Mouse (Mus musculus) c-Kit-positive CD71-negative TER-119-negative erythroid progenitor cells, embryonic 14.5 days (primary cell): Measurements from ENCODE around the gene Utp4.
A peak's percentile ranks its signal among the peaks of the same experiment; 100 is the strongest.
"Not testable (repeated sequence)": the region's sequence is repeated elsewhere in the genome, so short reads cannot be mapped to it uniquely, and the experiment has no call there.

Experiments
- DNase-seq: peaks from one replicate; pipeline ENCODE4 v3.0.0-alpha.2; 2013; ENCODE audit warnings: low read depth

The Utp4 gene

DNA sequence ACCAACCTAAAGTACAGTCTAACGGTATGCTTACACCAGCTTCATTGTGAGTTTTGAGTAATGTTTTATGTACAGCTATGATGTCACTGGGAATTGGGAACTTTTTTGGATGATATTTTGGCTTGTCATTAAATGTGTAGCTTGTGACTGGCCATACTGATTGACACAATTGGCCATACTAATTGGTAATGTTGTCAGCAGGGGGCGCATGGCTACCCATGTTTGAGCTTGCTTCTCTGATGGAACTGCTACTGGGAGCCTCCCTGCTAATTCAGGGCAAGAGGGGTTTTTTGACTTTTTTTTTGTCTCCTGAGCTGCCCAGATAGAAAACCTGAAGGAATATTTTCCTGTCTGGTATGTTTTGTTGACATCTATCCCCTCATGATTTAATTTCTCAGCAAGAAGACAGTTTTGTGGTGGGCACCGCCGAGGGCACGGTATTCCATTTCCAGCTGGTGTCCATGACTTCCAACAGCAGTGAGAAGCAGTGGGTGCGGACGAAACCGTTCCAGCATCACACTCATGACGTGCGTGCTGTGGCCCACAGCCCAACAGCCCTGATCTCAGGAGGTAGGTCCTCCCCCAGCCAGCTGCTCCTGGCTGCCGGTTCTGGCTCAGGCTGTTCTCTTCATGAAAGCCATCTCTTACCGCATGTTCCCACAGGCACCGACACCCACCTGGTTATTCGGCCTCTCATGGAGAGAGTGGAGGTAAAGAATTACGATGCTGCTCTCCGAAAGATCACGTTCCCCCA, 12.5 kb downstream of the Utp4 start:
- DNase-seq, result no peak

- no peak for DNase-seq
These were observed 13.2 kb downstream of the Utp4 start for GRCm38 (mm10) chr8:106906635-106907034.

DNA sequence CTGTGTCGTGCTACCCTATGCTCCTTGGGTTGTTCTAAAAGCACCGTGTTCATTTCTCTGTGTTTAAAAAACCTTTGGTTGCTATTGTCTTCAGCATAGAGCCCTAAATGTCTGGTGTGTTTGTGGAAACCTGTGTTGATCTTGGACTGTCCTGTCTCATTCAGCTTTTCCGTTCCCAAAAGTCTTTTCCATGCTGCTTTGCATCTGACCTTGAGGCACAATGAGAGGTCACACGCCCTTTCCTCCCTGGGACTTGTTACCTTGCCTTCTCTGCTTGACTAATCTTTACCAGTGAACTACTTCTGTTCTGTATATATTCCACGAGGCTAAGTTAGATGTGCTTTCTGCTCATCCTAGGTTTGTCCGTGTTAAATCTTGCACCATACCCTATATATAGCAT, 14.0 kb downstream of the Utp4 start:
- DNase-seq, result no peak

DNA sequence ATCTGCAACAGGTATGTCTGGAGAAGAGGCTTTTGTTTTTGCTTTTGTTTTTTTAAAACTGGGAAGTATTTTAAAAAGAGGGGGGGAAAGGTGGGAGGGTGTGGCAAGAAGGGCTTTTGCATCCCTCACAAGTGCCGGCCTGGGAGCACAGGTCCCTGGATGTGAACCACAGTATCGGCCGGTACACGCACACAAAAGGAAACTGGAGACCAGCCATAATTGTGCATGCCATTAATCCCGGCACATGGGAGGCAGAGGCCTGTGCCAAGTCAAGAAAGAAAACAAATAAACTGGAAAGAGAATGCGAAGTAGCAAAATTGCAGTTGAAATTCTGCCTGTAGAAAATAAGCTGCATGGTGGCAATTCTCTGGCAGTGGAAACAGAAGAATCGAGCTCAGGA, 14.9 kb downstream of the Utp4 start:
- DNase-seq, result no peak

DNA sequence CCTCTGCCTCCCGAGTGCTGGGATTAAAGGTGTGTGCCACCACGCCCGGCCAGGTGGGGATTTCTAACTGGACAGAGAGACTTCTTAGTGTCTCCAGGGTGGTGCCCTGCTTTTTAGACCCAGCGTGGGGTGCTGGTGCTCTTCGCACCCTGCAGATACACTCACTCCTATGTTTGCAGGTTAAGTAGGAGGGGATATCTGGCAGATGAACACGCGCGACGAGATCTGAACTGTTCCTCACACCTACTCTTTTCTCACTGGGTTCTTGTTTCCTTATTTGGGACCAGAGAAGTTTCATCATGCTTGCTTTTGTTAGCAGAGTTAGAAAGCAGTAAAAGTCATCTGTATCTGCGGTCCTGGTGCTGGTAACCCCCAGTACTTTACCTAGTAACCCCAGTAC, 20.2 kb downstream of the Utp4 start:
- DNase-seq, result no peak

- DNase-seq, result no peak
These were observed 26.4 kb downstream of the Utp4 start for GRCm38 (mm10) chr8:106919721-106920394.

GRCm38 (mm10) chr8:106920395-106920741, 26.9 kb downstream of the Utp4 start:
- no peak for DNase-seq

GRCm38 (mm10) chr8:106924057-106924456, 30.6 kb downstream of the Utp4 start:
- no peak for DNase-seq

DNA sequence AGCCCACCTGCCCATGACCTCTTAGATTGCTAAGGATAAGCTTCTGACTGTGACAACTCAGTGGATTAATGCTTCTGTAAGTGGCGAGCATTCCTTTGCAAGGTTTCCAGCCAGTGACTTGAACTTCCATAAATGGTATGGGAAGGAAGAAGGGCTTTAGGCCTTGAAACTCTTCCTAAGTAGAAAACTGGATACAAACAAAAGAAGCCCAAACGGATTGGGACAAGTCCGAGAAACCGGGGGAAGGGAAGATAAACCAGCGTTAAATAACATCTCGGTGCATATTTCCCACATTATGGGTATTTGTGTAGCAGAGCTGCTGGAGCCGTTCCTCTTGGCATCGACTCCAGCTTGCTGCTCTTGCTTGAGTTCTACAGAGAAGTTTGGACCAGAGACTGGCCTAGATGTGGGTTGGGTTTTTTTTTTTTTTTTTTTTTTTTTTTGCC, 31.5 kb downstream of the Utp4 start:
- DNase-seq, result no peak

DNA sequence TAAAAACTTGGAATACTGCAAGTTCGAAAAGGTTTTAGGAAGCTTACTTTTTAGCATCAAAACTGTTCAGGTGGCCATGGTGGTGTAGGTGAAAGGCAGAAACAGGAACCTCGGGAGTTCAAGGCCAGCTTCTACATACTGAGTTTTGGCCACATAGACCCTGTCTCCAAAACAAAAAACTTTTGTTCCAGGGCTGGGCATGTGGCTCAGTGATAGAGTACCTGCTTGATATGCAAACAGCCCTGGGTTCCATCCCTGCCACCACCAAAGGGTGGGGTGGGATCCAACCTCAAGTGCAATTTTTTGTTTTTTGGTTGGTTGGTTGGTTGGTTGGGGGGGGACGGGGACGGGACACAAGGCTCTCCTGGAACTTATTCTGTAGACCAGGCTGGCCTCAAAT, 32.0 kb downstream of the Utp4 start:
- DNase-seq, result no peak

GRCm38 (mm10) chr8:106927247-106927646, 33.8 kb downstream of the Utp4 start:
- no peak for DNase-seq

DNA sequence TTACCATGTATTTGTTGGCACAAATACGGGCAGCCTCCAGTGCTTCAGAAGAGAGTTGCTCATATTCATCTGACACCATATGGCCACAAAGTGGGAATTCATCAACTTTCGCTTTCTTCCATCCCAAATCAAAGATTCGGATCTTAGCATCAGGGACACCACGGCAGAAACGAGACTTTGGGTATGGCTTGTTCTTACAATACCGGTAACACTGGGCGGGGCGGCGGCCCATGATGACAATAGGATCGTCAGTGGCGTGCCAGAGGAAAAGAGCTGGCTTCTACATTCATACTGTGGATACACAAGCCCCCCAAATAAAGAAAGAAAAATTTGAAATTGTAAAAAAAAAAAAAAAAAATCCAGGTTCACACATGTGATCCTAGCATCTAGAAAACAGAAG, 34.7 kb downstream of the Utp4 start:
- not testable (repeated sequence) for DNase-seq

DNA sequence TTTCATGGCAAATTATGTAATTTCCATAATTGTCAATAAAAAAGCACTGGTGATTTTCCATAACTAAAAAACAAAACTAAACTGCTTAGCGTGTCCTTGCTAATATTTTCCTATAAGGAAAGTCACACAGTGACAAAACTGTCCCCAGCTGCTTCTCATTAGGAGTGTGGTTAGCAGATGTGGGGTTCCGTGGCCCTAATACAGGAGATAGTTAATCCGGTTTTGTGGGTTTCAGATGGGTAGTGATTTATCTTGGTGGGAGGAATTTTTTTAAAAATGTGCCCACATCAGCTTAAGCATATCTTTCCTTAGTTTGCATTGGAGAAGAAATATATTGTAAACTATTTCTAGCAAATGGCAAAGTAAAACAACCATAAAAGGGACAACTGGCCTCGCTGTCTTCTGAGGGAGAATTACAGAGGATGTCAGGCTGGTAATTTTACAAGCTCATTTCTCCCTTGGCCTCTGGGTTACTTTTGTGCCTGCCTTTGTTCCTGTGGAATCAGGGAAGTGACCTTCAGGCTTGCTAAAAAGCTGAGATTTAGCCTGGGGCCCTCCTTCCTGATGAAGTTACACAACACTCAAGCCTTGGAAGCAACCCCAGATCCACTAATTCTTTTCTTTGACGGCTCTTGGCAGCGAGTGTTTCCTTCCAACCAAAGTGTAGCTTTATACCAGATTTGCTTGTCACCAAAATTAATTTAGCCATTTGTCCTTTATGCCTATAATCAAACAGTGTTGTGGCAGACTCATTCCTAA, 35.9 kb downstream of the Utp4 start:
- no peak for DNase-seq

DNA sequence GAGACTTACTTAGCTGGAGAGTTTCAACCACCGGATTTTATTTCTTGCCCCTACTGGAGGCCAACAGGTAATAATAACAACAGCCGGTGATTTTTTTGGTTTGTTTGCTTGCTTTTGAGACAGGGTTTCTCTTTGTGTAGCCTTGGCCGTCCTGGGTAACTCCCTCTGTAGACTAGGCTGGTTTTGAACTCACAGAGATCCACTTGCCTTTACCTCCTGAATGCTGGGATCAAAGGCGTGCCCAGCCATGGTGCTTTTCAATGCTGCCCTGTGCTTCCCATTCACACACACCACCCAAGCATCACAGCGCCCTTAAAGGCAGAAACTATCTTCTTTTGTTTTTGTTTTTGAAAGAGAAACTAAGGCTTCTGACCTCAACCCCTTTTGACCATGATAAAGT, 36.5 kb downstream of the Utp4 start:
- no peak for DNase-seq

- no peak for DNase-seq
These were observed 39.1 kb downstream of the Utp4 start for GRCm38 (mm10) chr8:106932376-106933065.

GRCm38 (mm10) chr8:106933506-106934143, 40.2 kb downstream of the Utp4 start:
- no peak for DNase-seq

DNA sequence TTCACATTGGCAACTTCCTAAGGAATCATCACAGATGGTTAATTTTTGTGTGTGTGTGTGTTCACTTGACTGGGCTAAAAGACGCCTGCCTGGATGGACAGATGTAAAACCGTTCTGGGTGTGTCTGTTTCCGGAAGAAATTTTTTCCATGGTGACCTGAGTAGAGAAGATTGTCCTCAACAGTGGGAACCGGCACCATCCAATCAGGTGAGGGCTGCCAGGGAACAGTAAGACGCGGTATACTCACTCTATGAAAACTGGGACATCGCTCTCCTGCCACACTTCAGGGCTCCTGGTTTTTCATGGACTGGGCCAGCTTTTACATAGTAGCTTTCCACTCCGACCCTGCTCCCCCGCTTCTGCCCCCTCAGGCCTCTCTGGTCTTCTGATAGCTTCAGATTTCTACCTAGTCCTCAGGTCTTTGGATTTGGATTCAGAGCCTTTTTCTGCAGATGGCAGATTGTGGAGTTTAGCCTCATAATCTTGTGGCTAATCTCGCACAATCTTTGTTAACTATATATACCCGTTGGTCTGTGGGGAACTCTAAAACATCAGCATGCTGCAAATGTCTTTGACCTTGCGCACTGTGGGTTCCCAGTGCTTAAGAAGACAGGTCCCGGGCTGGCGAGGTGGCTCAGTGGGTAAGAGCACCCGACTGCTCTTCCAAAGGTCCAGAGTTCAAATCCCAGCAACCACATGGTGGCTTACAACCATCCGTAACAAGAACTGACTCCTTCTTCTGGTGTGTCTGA, 41.0 kb downstream of the Utp4 start:
- DNase-seq, result no peak

- DNase-seq, result peak; percentile 90
These were observed 42.0 kb downstream of the Utp4 start, which contains the start of gene Sntb2 for GRCm38 (mm10) chr8:106935324-106935869. TSS of gene Sntb2 (plus strand) at chr8:106935750.

- no peak for DNase-seq
These were observed 42.6 kb downstream of the Utp4 start for GRCm38 (mm10) chr8:106935899-106936477.

DNA sequence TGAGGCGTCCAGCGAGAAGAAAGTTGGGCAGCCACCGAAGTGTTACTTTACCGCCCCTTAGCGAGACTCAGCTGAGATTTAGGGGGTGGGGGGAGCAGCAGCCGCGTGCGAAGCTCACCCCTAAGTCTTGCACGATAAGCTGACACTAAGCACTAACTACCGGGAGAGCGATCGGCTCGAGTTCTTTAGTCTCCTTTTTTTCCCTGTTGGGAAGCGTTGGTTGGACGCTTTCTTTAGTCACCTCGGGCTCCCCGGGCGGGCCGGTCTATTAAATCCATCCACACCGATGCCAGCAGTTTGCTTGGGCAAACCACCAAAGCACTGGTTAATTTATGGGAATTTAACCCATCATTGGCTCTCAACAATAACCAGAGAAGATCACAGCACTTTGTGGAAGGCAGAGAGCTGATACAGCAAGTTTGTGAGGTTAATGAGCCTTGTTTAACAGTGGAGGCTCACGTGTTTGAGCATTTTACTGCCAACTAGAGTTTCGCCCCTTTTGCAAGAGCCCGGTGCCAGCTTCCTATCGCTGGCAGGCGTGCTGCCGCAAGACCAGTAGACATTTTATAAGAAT, 43.1 kb downstream of the Utp4 start:
- DNase-seq, result no peak
